Mouse (Mus musculus): ENCODE data around the gene Fbxo22.
"Not testable (repeated sequence)": the region's sequence is repeated elsewhere in the genome, so short reads cannot be mapped to it uniquely, and the experiment has no call there.

The Fbxo22 gene

GRCm38 (mm10) chr9:55240852-55241251 lies 32.1 kb downstream of the Fbxo22 start:
- no peak for DNase-seq

DNA sequence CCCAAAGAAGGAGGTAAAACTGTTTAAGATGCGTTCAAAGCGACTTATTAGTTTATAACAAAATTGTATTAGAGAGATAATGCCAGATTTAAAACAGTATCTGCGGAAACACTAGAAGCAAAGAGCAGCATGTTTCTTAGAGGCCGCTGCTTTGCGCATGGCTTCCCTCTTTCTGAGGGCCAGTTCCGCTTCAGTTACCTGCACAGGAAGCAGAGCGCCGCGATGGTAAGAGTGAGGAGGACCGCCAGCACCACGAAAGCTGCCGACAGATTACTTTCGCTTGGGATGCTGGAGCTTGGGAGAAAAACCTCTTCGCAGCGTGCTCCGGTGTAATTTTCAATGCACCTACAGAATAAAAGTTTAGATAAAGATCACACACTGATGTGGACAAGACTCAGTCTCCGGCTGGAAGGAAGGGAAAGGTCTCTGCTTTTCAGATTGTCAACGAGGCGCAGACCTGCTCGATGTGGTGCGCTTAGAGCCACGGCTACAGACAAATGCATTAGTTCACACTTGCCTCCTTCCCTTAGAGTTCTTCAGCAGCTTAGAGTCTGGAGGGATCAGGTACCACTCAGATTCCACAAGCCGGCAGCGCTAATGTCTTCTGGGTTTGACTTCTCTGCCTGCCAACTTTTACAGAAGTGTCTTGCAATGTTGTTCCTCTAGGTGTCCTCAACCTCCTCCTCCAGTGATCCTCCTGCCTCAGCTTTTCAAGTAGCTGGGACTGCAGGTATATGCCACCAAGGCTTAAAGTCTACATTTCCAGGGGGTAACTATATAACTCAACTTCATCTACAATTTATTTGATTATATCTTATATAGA lies 33.3 kb downstream of the Fbxo22 start:
- DNase-seq: no peak

DNA sequence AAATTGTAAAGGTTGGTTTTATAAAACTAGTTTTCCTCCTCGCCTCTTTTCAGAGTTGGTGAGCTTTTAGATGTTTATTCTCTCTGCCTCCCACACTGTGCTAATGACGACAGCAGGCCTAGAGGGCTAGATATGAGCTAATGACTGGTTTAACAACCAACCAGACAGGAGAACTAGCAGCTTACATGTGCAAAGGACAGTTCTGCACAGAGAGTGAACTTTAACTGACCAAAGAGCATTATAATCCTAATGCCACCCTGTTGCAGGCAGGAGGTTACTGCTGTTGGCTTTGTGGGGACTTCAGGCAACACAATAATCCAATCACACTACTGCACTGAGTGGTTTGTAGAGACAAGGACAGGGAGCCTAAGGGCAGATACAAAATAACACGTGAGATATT lies 34.6 kb downstream of the Fbxo22 start:
- no peak for DNase-seq

- no peak for DNase-seq
Observed at GRCm38 (mm10) chr9:55244079-55244478, 35.4 kb downstream of the Fbxo22 start.

DNA sequence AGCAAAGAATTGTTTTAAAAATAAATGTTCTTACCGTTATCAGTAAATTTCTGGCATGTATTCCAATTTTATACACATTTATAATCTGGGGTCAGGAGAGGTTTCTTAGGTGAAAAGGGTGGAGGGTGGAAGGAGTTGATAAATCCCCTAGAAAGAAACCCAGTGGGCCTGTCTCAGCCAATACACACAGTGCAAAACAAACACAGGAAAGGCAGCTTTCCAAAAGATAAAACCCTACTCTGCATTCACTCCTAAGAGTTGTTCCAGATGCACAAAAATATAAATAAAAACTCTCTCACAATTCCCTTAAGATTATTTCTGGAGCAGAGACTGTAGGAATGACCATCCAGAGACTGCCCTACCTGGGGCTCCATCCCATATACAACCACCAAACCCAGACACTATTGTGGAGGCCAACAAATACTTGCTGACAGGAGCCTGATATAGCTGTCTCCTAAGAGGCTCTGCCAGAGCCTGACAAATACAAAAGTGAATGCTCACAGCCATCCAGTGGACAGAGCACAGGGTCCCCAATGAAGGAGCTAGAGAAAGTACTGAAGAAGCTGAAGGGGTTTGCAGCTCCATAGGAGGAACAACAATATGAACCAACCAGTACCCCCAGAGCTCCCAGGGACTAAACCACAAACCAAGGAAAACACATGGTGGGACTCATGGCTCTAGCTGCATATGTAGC lies 36.5 kb downstream of the Fbxo22 start:
- not testable (repeated sequence) for DNase-seq

DNA sequence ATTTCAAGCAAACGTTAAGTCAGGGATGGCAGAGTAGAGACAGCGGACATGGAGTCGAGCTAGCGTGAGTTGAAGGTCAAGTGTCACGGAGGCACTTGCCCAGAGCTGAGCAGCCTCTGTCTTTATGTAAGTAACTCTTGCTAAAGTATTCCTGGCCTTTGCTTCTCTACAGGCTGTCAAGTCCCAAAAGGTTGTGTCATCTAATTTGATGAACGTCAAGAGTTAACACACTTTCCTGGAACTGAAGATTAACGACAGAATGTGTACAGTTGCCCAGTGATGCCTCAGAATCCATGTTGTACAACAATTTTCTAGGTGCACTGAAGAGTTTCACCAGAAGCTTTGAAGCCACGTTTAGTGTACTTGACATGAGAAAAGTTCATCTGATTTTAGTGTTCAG lies 37.7 kb downstream of the Fbxo22 start:
- no peak for DNase-seq

DNA sequence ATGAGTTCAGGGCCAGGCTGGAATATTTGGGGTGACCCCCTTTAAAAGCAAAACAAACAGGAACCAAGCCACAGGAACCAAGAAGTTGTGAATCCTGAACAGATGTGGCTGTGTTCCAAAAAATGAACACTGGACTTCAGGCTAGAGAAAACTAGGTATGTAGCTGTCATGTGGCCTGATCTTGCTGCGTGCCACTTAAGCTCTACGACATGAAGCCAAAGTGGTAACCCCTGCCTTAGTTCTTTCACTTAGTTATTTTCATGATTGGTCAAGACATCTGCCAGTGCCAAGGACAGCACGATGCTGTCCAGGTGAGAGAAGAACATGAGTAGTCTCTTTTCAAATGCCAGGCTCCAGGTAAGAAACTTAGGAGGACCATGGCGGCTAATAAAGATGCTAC lies 38.2 kb downstream of the Fbxo22 start:
- DNase-seq: no peak

GRCm38 (mm10) chr9:55248465-55248864 lies 39.7 kb downstream of the Fbxo22 start:
- no peak for DNase-seq

GRCm38 (mm10) chr9:55250595-55251247 lies 42.0 kb downstream of the Fbxo22 start:
- DNase-seq: no peak

DNA sequence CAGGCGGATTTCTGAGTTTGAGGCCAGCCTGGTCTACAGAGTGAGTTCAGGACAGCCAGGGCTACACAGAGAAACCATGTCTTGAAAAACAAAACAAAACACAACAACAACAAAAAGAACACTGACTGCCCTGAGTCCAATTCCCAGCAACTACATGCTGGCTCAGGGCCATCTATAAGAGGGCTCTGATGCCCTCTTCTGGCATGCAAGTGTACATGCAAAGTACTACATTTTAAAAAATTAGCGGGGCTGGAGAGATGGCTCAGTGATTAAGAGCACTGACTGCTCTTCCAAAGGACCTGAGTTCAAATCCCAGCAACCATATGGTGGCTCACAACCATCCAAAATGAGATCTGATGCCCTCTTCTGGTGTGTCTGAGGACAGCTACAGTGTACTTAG lies 43.4 kb downstream of the Fbxo22 start:
- peak; percentile 19 for DNase-seq

DNA sequence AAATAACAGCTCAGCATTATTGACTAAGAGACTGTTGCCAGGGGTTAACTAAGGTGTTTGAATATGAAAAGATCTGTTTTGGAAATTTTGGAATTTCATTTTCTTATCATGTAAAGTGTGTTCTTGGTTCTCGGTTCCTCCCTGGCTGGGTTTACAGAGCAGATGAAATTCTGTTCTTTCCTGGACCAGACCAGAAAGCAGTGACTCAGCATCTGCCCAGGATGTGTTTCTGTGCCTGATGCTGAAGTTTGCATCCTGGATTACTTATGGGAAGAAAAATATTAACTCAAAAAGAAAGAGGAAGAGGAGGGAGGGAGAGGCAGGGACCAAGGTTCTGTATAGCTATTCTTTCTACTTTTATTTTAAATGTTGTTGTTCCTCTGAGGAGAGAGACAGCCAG lies 45.1 kb downstream of the Fbxo22 start:
- no peak for DNase-seq

DNA sequence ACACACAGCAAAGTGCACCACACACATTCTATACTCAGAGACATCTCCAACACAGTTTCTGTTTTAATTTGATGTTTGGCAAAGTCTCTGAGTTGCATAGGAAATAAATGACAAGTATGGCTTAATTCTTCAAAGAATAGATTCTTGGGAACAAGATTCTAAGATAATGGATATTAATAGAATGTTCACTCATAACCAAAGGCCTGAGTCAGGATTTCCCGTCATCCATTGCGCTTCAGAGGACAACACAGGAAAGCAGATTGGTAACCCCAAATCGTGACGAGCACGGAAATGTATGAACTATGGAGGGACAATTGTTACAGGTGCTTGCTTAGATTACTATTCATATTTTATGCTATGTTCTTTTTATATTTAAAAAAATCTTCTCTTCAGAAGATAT lies 46.3 kb downstream of the Fbxo22 start:
- DNase-seq: no peak

- peak; percentile 13 for DNase-seq
Observed at GRCm38 (mm10) chr9:55255604-55256003, 46.9 kb downstream of the Fbxo22 start.

- no peak for DNase-seq
Observed at GRCm38 (mm10) chr9:55257105-55257504, 48.4 kb downstream of the Fbxo22 start.

GRCm38 (mm10) chr9:55259741-55260140 lies 51.0 kb downstream of the Fbxo22 start:
- DNase-seq: no peak

GRCm38 (mm10) chr9:55264356-55265302 lies 55.9 kb downstream of the Fbxo22 start:
- no peak for DNase-seq

DNA sequence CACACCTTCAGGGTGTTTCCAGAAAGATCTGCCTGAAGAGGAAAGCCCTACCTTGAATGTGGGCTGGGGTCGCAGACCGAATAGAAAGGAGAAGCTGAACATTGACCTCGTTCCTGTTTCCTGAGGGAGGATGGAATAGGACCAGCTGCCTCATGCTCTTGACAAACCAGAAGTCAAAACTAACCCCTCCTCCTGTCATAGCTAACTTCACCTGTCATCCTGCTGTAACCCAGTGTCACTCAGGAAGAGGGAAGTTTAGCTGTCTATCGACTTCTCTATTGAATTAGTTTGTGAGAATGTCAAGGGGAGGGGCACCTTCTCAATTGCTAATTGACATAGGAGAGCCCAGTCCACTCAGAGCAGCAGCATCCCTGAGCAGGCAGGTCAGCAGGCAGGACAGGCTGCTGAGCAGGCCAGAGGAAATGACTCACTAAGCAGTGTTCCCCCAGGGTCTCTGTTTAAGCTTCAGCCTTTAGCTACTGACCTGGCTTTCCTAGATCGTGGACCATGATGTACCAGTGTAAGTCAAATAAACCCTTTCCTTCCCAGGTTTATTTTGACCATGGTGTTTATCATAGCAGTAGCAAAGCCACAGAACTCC lies 63.3 kb downstream of the Fbxo22 start:
- no peak for DNase-seq

- no peak for DNase-seq
Observed at GRCm38 (mm10) chr9:55273906-55274305, 65.2 kb downstream of the Fbxo22 start.

Data from lung, postnatal 10 days (tissue).